Mouse (Mus musculus): ENCODE measurements around the gene Upp2.

Gene Upp2

DNA sequence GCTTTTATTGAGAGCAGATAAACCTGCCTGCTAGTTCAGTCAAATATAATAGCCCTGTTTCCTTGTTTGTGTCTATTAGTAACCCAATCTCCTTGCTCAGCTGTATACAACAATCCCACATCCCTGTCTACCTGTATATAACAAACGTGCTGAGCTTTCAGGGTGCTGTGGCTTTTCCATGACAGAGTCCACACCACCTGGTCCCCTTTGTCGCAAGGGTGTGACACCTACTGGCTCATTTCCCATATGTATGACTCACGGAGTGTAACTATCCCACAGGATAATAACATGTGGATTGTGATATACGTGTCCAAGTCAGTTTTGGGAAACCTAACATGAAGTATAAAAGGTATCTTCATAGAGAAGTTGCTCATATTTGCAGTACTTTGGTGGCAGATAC lies 275.3 kb downstream of the Upp2 start:
- DNase-seq (ENCODE audit: low spot score in 2 of 2): no peak

Data from heart, adult 9 months (tissue).